Mouse (Mus musculus): ENCODE measurements around the gene Wscd2. TPM values are rescaled to one million over a fixed set of nuclear protein-coding genes. Genes with fewer than 3 reads are reported as not detected.

Wscd2 gene
- total and polyA plus RNA-seq, 3 experiments: 0.38 to 0.51 (median 0.39) TPM

- Histone ChIP-seq H3K4me3 (replicated peaks in 1 of 3; ENCODE audit: low read depth in 2 of 3, low read length in 2 of 3, poor library complexity in 1 of 3) (no peak overlapping the region), H3K9ac (ENCODE audit: insufficient read depth, low read depth) (no peak overlapping the region), H3K27me3 (replicated peaks) (peaks cover 72% of the 10 kb centered on the region), H3K4me2 (ENCODE audit: insufficient read depth, low read depth, poor library complexity, severe bottlenecking) (no peak overlapping the region), H3K9me3 (replicated peaks; ENCODE audit: low read length) (no peaks in the 10 kb centered on the region), H3K27ac (ENCODE audit: insufficient read depth, low read depth) (no peak overlapping the region), H3K4me1 (ENCODE audit: control insufficient read depth in 1 of 2, insufficient read depth in 2 of 2) (no peaks in the 10 kb centered on the region), H3K36me3 (replicated peaks in 1 of 2; ENCODE audit: control insufficient read depth in 1 of 2, insufficient read depth in 1 of 2, low read length in 1 of 2) (no peaks in the 10 kb centered on the region), H3K79me2 (replicated peaks; ENCODE audit: control insufficient read depth, extremely low read depth, insufficient read depth, poor library complexity, severe bottlenecking) (no peaks in the 10 kb centered on the region)
- no peak for DNase-seq (ENCODE audit: extremely low read depth)
- dilution Hi-C loops (cut with MboI; ENCODE audit: extremely low pct_ligation_motif_present, extremely low pct_unique_long_range_greater_than_20kb, low sequenced_read_pairs) (no loop called here), in situ Hi-C loops (cut with MboI; ENCODE audit: low pct_ligation_motif_present, low pct_unique_long_range_greater_than_20kb, low sequenced_read_pairs) (no loop called here)
- TF ChIP-seq MAFK (IDR thresholded peaks at IDR 0.05; ENCODE audit: insufficient replicate concordance, low read length) (no peak), CTCF (conservative IDR thresholded peaks at IDR 0.05 in 1 of 2, IDR thresholded peaks at IDR 0.05 in 1 of 2; ENCODE audit: low read depth in 2 of 2, low read length in 2 of 2) (no peak), CHD1 (IDR thresholded peaks at IDR 0.05; ENCODE audit: low read depth, low read length) (no peak), MXI1 (IDR thresholded peaks at IDR 0.05; ENCODE audit: low read depth, low read length) (no peak), E2F4 (IDR thresholded peaks at IDR 0.05; ENCODE audit: insufficient replicate concordance, low read depth, low read length) (no peak)
Observed at GRCm38 (mm10) chr5:113570056-113570717, 80.1 kb downstream of the Wscd2 start.

DNA sequence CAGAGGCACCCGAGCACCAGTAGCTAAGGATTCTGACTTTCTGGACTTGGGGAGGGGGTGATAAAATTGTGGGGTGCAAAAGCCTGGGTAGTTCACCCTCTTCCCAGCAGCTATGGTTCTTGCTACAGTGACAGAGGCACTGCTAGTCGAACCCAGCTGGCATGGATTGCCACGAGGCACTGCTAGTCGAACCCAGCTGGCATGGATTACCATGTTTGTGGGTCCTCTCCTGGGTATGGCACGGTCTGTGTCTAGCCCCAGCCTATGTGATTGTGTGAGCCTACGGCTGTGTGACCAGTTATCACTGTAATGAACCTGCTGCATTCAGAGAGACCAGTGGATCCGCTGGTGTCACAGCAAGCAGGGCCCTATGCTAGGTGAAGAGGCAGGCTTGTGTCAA, 87.4 kb downstream of the Wscd2 start:
- no peaks in the 10 kb centered on the region for H3K4me1 ChIP-seq (ENCODE audit: control insufficient read depth in 1 of 2, insufficient read depth in 2 of 2)
- H3K27me3 ChIP-seq (replicated peaks): peaks cover 13% of the 10 kb centered on the region
- dilution Hi-C loops (cut with MboI; ENCODE audit: extremely low pct_ligation_motif_present, extremely low pct_unique_long_range_greater_than_20kb, low sequenced_read_pairs) (no loop called here), in situ Hi-C loops (cut with MboI; ENCODE audit: low pct_ligation_motif_present, low pct_unique_long_range_greater_than_20kb, low sequenced_read_pairs) (no loop called here)
- no peak for TF ChIP-seq ELF1 (IDR thresholded peaks at IDR 0.05; ENCODE audit: low read depth, low read length)
- no peak for TF ChIP-seq KAT2A (IDR thresholded peaks at IDR 0.05; ENCODE audit: insufficient replicate concordance, low read length)
- no peak for TF ChIP-seq RAD21 (IDR thresholded peaks at IDR 0.05; ENCODE audit: low read depth, low read length)
- no peak for TF ChIP-seq CHD1 (IDR thresholded peaks at IDR 0.05; ENCODE audit: low read depth, low read length)
- TF ChIP-seq SIN3A (IDR thresholded peaks at IDR 0.05; ENCODE audit: low read length): no peak
- no peak for TF ChIP-seq SMC3 (IDR thresholded peaks at IDR 0.05; ENCODE audit: low read depth, low read length)
- no peak for TF ChIP-seq MAX (IDR thresholded peaks at IDR 0.05; ENCODE audit: low read length)
- peak; percentile 18; the same call in 1 of the 2 replicates for TF ChIP-seq HCFC1 (IDR thresholded peaks at IDR 0.05; ENCODE audit: low read depth, low read length)
- H3K4me2 ChIP-seq (ENCODE audit: insufficient read depth, low read depth, poor library complexity, severe bottlenecking): no peak overlapping the region
- no peak overlapping the region for H3K9ac ChIP-seq (ENCODE audit: insufficient read depth, low read depth)
- H3K36me3 ChIP-seq (replicated peaks in 1 of 2; ENCODE audit: control insufficient read depth in 1 of 2, insufficient read depth in 1 of 2, low read length in 1 of 2): no peaks in the 10 kb centered on the region
- no peak overlapping the region for H3K27ac ChIP-seq (ENCODE audit: insufficient read depth, low read depth)
- H3K4me3 ChIP-seq (replicated peaks in 1 of 3; ENCODE audit: low read depth in 2 of 3, low read length in 2 of 3, poor library complexity in 1 of 3): no peak overlapping the region
- DNase-seq (ENCODE audit: extremely low read depth): no peak
- peaks cover 4% of the 10 kb centered on the region for H3K9me3 ChIP-seq (replicated peaks; ENCODE audit: low read length)
- H3K79me2 ChIP-seq (replicated peaks; ENCODE audit: control insufficient read depth, extremely low read depth, insufficient read depth, poor library complexity, severe bottlenecking): no peaks in the 10 kb centered on the region

GRCm38 (mm10) chr5:113578428-113578827, 88.3 kb downstream of the Wscd2 start:
- Histone ChIP-seq H3K27ac (ENCODE audit: insufficient read depth, low read depth) (no peak overlapping the region), H3K27me3 (replicated peaks) (peaks cover 6% of the 10 kb centered on the region), H3K79me2 (replicated peaks; ENCODE audit: control insufficient read depth, extremely low read depth, insufficient read depth, poor library complexity, severe bottlenecking) (no peaks in the 10 kb centered on the region), H3K9ac (ENCODE audit: insufficient read depth, low read depth) (no peak overlapping the region), H3K9me3 (replicated peaks; ENCODE audit: low read length) (peaks cover 4% of the 10 kb centered on the region), H3K4me3 (replicated peaks in 1 of 3; ENCODE audit: low read depth in 2 of 3, low read length in 2 of 3, poor library complexity in 1 of 3) (no peak overlapping the region), H3K4me1 (ENCODE audit: control insufficient read depth in 1 of 2, insufficient read depth in 2 of 2) (peaks cover 0 to 2% of the 10 kb centered on the region in 2 experiments; a peak in 2 of 4 replicates), H3K4me2 (ENCODE audit: insufficient read depth, low read depth, poor library complexity, severe bottlenecking) (no peak overlapping the region), H3K36me3 (replicated peaks in 1 of 2; ENCODE audit: control insufficient read depth in 1 of 2, insufficient read depth in 1 of 2, low read length in 1 of 2) (no peaks in the 10 kb centered on the region)
- no peak for DNase-seq (ENCODE audit: extremely low read depth)
- dilution Hi-C loops (cut with MboI; ENCODE audit: extremely low pct_ligation_motif_present, extremely low pct_unique_long_range_greater_than_20kb, low sequenced_read_pairs): no loop called here
- in situ Hi-C loops (cut with MboI; ENCODE audit: low pct_ligation_motif_present, low pct_unique_long_range_greater_than_20kb, low sequenced_read_pairs): no loop called here
- no peak for TF ChIP-seq SIN3A (IDR thresholded peaks at IDR 0.05; ENCODE audit: low read length)
- no peak for TF ChIP-seq GABPA (IDR thresholded peaks at IDR 0.05; ENCODE audit: insufficient replicate concordance, low read depth, low read length)
- TF ChIP-seq KAT2A (IDR thresholded peaks at IDR 0.05; ENCODE audit: insufficient replicate concordance, low read length): no peak
- no peak for TF ChIP-seq MXI1 (IDR thresholded peaks at IDR 0.05; ENCODE audit: low read depth, low read length)
- no peak for TF ChIP-seq USF1 (IDR thresholded peaks at IDR 0.05; ENCODE audit: low read depth, low read length)
- no peak for TF ChIP-seq MAX (IDR thresholded peaks at IDR 0.05; ENCODE audit: low read length)
- no peak for TF ChIP-seq RCOR1 (conservative IDR thresholded peaks at IDR 0.05; ENCODE audit: low read depth, low read length)
- no peak for TF ChIP-seq UBTF (IDR thresholded peaks at IDR 0.05; ENCODE audit: low read depth, low read length)
- TF ChIP-seq POLR2AphosphoS2 (IDR thresholded peaks at IDR 0.05; ENCODE audit: low read depth, low read length): no peak
- no peak for TF ChIP-seq IRF4 (IDR thresholded peaks at IDR 0.05; ENCODE audit: low read depth, low read length)
- TF ChIP-seq PAX5 (IDR thresholded peaks at IDR 0.05; ENCODE audit: low read length): no peak

Data from CH12.LX (cell line).